Mouse (Mus musculus): ENCODE data around the gene Fam83c. TPM values are rescaled to one million over a fixed set of nuclear protein-coding genes. Genes with fewer than 3 reads are reported as not detected.
"Not testable (repeated sequence)": the region's sequence is repeated elsewhere in the genome, so short reads cannot be mapped to it uniquely, and the experiment has no call there.

The Fam83c gene
- total RNA-seq (2021) = not detected
- long read RNA-seq, experiment 1 = 0 reads
- long read RNA-seq, experiment 2 = 0 reads

DNA sequence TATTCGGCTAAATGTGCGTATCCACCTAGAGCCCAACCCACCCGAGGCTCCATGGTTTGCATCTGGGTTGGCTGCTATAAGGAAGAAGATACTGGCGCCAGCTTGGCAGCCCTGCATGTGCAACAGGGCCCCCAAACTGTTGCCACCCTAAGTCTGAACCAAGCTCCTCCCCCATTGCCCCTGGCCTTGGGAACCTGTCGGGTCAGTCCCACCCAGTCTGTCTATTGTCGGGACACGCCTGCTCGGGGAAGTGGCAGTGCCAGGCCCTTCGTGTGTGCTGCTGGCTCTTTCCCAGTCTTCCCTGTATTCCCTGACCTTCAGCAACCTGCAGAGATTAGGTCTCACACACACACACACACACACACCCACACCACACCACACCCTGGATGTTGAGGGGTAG is at the start of gene Fam83c:
Gene Fam83c, minus strand, starts transcription at position 123 of the 400 bp plus-strand sequence.
- DNase-seq = no peak

DNA sequence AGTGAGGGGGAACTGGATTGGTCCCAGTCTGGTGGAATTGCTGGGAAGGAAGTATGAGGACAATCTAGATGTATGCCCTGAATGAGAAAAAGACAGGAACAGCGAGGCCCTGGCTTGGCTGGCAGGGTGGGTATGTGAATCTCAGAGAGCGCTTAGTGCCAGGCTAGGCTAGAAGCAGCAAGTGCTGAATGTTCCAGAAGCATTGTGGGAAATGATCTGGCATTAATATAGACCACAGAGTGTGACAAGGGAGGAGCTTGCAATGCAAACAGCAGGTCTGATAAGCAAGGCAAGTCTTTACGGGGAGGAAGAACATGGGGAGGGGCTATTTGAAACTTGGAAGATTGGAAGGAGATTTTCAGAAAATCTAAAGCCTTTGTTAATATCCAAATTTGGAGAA is 47.4 kb upstream of the Fam83c start:
- no peak for DNase-seq

- no peak for DNase-seq
These were observed 44.6 kb upstream of the Fam83c start for GRCm38 (mm10) chr2:155878964-155879876.

DNA sequence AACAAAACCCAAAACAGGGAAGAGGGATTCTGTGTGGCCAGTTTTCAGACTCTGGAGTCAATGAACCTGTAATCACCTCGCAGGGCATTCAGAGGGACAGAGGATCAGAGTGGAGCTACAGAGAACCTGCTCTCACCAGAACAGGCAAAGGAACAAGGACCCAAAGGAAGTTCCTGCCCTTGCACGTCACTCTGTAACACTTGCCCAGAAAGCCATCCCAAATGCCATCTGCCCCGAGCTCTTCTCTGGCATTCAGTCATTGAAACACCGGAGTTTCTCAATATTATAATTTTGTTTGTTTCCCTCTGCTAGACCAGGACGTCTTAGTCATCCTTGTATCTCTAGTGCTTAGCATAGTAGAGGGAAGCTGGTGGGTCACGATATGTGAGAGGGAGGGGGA is 39.0 kb upstream of the Fam83c start:
- no peak for DNase-seq

DNA sequence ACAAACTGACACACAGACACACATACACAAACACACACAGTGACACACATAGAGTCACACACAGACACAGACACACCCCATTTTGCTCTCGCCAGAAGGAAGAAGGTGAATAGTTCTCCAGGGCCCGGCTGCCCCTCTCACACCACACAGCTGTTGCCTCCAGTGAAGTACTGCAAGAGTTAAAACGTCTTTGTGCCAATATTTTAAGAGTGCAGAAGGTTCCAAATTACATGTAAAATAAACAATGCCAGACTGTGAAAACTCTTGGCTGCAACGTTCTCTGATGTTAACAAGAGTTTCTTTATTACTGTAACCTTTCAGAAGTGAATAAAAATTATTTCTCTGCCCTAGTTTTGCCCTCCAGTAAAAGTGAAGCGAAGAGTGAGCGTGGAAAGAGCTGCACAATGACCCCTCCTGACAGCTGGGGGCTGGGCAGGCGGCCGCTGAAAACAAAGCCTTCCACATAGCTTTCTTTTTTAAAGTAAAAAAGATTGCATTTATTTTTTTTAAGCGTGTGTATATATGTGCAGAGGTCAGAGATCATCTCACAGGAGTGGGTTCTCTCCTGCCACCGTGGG is 38.4 kb upstream of the Fam83c start:
- no peak for DNase-seq

- no peak for DNase-seq
These were observed 37.8 kb upstream of the Fam83c start for GRCm38 (mm10) chr2:155872486-155872885.

DNA sequence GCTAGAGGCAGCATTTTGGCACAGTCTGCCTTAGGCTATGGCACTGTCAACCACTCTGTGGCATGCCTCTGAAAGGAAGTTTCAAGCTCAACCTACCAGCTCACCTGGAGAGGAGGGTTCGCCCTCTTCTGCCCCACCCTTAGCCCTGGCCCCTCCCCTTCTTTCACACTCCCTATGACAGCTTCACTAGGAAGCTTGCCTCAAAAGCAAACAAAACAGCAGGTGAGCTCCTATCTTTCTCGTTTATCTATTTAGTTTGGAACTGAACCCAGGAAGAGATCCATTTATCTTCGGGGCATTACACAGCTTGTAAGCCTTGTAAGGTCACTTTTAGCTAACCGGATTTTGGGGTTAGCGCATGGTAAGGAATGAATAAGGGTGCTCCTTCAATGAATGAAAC is 35.1 kb upstream of the Fam83c start:
- no peak for DNase-seq

GRCm38 (mm10) chr2:155868320-155868719 is 33.7 kb upstream of the Fam83c start:
- DNase-seq = no peak

DNA sequence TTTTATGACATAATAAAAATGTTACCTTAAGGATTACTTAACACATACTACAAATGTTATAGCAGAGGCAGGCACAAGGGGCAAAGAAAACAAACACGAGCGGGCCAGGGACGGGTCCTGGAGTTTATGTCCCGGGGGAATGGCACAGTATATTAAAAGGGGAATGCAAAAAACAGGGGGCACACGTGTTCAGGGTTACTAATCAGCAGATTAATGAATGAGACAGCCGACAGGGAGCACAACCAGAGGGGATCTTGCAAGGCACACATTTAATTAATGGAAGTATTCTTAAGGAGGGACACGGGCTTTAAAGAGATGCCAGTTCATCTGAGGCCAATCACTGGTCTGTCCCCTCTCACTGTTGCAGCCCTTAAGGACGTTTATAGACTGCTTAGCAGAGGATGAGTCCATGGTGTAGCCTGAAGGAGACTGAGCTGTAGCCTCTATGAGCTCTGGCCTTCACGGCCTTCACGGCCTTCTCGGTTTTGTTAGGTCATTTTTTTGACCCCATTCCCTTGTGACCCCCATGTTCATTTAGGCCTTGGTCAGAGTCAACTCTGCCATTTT is 28.7 kb upstream of the Fam83c start:
- no peak for DNase-seq

GRCm38 (mm10) chr2:155862573-155863300 is 28.1 kb upstream of the Fam83c start:
- DNase-seq = no peak

DNA sequence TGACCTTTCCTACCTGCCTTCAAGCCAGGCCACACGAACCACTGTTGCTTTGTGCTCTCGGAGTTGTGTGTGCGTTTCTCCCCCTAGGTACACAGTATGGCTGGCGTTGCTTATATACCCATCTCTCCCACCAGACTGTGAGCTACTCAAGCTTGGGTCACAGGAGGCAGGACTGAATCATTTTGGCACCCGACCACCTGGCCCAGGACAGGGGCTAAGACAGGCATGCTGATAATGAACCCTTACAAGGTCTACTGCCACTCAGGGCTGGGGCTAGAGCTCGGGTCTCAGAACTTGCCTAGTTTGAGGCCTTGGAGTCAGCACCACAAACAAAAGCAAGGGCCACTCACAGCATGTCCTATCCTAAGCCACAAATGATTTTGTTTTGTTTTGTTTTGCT is 26.9 kb upstream of the Fam83c start:
- DNase-seq = no peak

DNA sequence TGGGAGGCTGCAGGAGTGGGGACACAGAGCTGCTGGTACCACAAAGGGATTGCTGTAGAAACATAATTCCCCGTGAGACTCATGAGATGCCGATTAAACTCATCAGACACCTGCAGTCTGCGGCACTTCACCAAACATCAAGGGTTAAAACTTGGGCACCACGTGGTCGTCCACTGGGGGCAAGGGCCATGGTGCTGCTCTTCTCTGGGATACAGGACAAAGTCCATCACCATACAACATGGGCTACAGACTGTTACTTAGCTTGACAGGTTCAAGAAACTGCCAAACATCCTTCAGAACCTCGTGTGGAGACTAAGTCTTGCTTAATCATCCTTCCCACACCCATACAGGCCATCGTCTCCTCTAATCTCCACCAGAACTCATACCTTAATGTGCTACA is 25.4 kb upstream of the Fam83c start:
- no peak for DNase-seq

- no peak for DNase-seq
These were observed 17.9 kb upstream of the Fam83c start for GRCm38 (mm10) chr2:155852536-155852935.

DNA sequence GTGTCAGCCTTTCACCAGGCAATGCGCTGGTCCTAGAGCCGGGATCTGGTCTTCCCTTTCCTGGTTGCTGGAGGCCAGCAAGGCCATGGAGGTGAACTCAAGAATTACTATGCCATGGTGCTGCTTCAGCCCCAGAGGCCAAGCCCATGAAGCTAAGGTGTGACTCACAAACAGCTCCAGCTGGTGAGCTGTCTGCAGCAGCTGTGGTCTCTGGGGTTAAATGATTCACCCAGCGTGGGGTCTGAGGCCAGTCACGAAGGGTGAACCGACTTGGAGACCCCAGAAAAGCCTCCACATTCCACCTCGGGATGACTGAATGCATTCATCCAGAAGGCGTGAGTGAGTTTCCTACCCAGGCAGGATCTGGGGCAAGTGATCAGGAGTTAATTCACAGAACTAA is 15.5 kb upstream of the Fam83c start:
- DNase-seq = no peak

DNA sequence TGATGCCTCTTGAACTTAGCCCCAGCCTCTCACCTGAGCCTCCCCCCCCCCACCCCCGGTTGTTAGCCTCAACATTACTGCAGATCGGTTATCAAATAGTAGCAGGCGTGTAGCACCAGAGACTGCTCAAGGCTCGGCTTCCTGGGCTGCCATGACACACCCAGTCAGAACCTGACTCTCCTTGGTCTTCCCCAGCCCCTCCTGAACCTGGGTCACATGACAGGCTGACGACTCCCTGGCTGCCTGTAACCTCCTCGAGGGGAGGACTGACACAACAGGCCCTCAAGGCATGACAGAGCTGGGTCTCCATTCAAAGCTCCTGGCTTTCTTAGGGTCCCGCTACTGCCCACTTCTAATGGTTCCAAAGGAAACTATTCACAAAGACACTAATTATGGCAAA is 14.8 kb upstream of the Fam83c start:
- DNase-seq = no peak

DNA sequence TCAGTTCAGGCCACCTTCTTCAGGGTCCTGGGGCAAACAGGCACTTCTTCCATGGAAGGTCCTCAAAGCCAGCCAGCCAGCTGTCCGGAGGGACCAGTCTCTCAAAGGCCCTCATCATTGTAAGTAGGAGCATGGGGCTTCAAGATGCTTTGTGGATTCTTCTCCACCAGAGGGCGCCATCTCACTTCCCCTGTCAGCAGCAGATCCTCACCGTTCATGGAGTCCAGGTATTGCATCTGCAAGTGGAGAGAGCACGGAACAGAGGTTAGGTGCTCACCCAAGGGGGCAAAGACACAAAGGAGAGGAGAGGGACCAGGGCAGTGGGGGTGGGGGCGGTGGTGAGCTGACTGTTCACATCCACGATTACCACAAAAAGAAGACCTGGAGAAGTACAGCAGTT is 13.6 kb upstream of the Fam83c start:
- peak; percentile 53 for DNase-seq

DNA sequence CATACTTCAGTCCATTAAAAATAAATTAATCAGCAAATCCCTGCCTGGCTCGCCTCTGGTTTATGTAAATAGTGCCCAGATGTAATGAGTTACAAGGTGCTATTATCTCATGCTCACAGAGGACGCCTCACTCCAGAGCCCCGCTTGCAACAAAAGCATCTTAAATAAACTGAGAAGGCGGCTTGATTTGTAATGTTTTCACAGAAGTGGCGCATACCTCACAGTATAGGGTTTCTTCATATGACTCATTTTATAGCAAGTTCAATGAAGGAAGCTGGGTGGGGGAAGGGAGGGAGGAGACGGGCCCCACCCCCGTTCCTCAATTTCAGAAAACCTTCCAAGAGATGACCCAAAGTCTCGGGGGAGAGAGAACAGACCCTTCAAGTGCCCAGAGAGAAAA is 12.3 kb upstream of the Fam83c start:
- DNase-seq = no peak

DNA sequence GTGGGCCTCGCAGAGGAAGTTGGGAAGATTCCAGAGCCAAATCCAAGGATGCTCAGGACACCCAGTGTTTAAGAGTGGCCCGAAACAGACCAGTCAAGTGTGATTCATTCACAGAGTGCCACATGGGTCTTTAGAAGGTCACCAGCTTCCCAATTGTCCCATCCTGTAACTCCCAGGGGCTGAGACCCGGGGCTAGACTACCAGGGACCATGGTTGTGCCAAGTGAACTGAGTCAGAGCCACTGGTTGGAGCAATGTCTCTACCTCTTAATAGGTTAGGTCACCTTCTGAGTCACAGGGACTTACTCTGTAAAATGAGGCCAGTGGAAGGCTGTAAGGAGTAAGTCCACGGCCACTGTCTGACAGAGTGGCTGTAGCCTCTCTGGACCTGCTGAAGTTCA is 4.3 kb upstream of the Fam83c start:
- DNase-seq = no peak

GRCm38 (mm10) chr2:155837961-155838360 is 3.3 kb upstream of the Fam83c start:
- no peak for DNase-seq

DNA sequence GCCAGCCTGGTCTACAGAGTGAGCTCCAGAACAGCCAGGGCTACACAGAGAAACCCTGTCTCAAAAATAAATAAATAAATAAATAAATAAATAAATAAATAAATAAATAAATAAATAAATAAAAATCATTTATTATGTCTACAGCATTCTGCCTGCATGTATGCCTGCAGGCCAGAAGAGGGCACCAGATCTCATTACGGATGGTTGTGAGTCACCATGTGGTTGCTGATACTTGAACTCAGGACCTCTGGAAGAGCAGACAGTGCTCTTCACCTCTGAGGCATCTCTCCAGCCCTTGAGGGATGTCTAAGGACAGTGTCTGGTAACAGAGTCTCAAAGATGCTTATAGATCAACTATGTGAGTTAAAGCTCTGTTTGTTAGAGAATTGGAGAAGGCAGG is 2.6 kb downstream of the Fam83c start:
- DNase-seq = not testable (repeated sequence)

- no peak for DNase-seq
These were observed 3.4 kb downstream of the Fam83c start for GRCm38 (mm10) chr2:155831302-155831701.

- no peak for DNase-seq
These were observed 3.8 kb downstream of the Fam83c start for GRCm38 (mm10) chr2:155830841-155831240.
